Mouse (Mus musculus) liver, embryonic 11.5 days (tissue): ENCODE data around the gene Cuta. TPM values are rescaled to one million over a fixed set of nuclear protein-coding genes. Genes with fewer than 3 reads are reported as not detected.

Source experiments
- ATAC-seq: fragments of 200-750 bp; cut with Nextera tagmentation; replicated peaks from 2 replicates; pipeline ENCODE4 v1.8.0; 2017; ENCODE audit warnings: moderate number of reproducible peaks, mild to moderate bottlenecking, moderate TSS enrichment, moderate library complexity; ENCODE audit not compliant: low FRiP score
- DNase-seq: peaks from one replicate; pipeline ENCODE4 v3.0.0-alpha.2; 2017; ENCODE audit warnings: low spot score
- H3K27ac ChIP-seq: fragments of 300-500 bp; sonication (generic); 2 replicates; pipeline ENCODE4 v1.5.1; 2014; ENCODE audit warnings: mild to moderate bottlenecking, low read depth, low read length, control low read depth
- H3K27me3 ChIP-seq: fragments of 300-500 bp; sonication (generic); replicated peaks from 2 replicates; pipeline ENCODE4 v1.6.1; 2014; ENCODE audit warnings: low read length, mixed read lengths; ENCODE audit not compliant: control insufficient read depth, insufficient read depth
- H3K36me3 ChIP-seq: fragments of 300-500 bp; sonication (generic); 2 replicates; pipeline ENCODE4 v1.6.1; 2014; ENCODE audit warnings: mild to moderate bottlenecking, low read length, moderate library complexity, mixed read lengths; ENCODE audit not compliant: control insufficient read depth, insufficient read depth
- H3K4me1 ChIP-seq: fragments of 300-500 bp; sonication (generic); replicated peaks from 2 replicates; pipeline ENCODE4 v1.6.1; 2014; ENCODE audit warnings: low read length, mixed read lengths; ENCODE audit not compliant: control insufficient read depth, insufficient read depth
- H3K4me2 ChIP-seq: fragments of 300-500 bp; sonication (generic); 2 replicates; pipeline ENCODE4 v1.6.1; 2014; ENCODE audit warnings: mild to moderate bottlenecking, control low read depth, moderate library complexity
- H3K4me3 ChIP-seq: fragments of 300-500 bp; sonication (generic); 2 replicates; pipeline ENCODE4 v1.5.1; 2014; ENCODE audit warnings: low read depth, low read length, control low read depth
- H3K9ac ChIP-seq: fragments of 300-500 bp; sonication (generic); 2 replicates; pipeline ENCODE4 v1.6.1; 2014; ENCODE audit warnings: low read depth, low read length, control low read depth
- H3K9me3 ChIP-seq: fragments of 300-500 bp; sonication (generic); 2 replicates; pipeline ENCODE4 v1.6.1; 2016; ENCODE audit warnings: low read length, inconsistent platforms, mixed read lengths; ENCODE audit not compliant: control insufficient read depth
- WGBS: fragments of 180-500 bp; shearing (Covaris S2); extraction: QIAGEN DNeasy Blood & Tissue Kit; methylation state at CpG from one replicate; pipeline ENCODE4 v1.1.7; 2014; 5-methylcytosine and 5-hydroxymethylcytosine counted together
- polyA plus RNA-seq: library from polyadenylated mRNA; unstranded; fragments of >200 nt; fragmentation: Nextera tagmentation; extraction: Ambion mirVana; gene quantifications from 2 replicates; pipeline ENCODE4 v1.2.1, GENCODE M21; 2014

Cuta gene
- polyA plus RNA-seq, 1 experiment from 2014 or later: 171 TPM

DNA sequence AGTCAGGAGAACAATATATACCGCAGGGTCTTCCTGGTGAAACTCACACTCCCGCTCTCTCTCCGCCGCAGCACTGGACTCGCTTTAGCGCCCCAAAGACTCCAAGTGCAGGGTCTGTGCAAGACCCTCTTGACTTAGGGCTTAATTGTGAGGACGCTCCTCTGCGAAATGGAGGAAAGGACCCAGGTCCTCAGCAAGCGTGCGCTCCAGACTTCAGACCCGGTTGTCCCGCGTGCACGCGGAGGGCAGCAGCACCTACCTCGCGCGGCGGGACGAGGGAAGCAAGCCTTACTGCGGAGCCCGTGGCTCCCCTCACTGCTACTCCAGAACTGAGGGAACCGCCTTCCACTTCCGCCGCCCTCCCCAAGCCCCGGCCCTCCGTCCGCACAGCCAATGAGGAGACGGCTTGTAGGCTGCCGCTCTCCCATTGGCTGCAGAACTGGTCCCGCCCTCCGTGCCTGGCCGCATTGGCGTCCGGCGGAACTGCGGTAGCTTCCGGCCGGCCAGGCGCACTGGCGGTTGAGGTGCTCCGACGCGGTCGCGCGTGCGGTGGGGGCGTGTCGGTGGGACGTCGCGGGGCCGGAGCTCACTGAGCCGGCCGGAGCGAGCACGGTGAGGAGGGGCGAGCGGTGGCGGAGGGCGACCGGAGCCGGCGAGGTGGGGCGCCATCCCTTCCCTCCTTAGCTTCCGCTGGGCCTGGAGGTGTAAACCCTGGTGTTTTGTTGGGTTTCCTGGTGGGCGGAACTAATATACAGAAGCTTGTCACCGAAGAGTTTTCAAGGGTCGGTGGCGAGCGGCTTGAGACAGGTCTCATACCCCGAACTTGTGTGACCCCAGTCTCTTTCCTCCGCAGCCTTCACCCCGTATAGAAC, 33.6 kb upstream of the Cuta start, which contains the start of gene Zbtb9:
Gene Zbtb9, plus strand, starts transcription at position 465 of the 872 bp plus-strand sequence.
- Histone ChIP-seq H3K4me3 (peak within 1 kb of the TSS; percentile 72), H3K36me3 (peaks cover 18% of the 10 kb centered on the region), H3K27me3 (no peaks in the 10 kb centered on the region), H3K4me1 (peaks cover 18% of the 10 kb centered on the region), H3K9me3 (no peaks in the 10 kb centered on the region), H3K9ac (peak within 1 kb of the TSS; percentile 88), H3K4me2 (peak within 1 kb of the TSS; percentile 96), H3K27ac (peak within 1 kb of the TSS; percentile 77)
- WGBS: under 1% methylated on average over 75 of the region's 75 CpGs
- peak; percentile 99 for ATAC-seq
- DNase-seq: peak; percentile 94

DNA sequence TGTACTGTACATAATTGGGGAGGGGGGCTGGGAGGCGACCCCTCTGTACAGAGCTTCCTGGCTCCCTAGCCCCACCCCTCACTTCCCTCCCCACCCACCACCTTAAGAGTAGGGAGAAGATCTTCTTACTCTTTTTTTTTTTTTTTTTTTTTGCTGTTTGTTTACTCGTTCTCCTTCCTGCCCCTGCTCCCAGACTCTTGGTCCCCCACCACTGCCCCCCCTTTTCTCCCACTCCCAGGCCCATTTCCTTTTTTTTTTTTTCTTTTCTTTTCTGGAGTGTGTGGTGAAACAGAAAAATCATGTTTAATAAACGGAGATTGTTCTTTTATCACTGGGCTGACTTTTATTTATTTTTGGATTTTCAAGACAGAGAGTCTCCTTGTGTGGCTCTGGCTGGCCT, 32.7 kb upstream of the Cuta start:
- H3K36me3 ChIP-seq: 0 out of 2 replicates have a peak, but pooled peaks cover 13% of the 10 kb centered on the region
- 4% methylated on average over 3 of the region's 3 CpGs for WGBS
- ATAC-seq (no peak), DNase-seq (no peak)
- no peaks in the 10 kb centered on the region for H3K9me3 ChIP-seq
- H3K4me3 ChIP-seq: peak overlapping the region; percentile 72
- H3K9ac ChIP-seq: peak overlapping the region; percentile 88
- H3K4me1 ChIP-seq: peaks cover 18% of the 10 kb centered on the region
- H3K4me2 ChIP-seq: peak overlapping the region; percentile 96
- peak overlapping the region; percentile 77; the same call in 1 of the 2 replicates for H3K27ac ChIP-seq
- no peaks in the 10 kb centered on the region for H3K27me3 ChIP-seq

DNA sequence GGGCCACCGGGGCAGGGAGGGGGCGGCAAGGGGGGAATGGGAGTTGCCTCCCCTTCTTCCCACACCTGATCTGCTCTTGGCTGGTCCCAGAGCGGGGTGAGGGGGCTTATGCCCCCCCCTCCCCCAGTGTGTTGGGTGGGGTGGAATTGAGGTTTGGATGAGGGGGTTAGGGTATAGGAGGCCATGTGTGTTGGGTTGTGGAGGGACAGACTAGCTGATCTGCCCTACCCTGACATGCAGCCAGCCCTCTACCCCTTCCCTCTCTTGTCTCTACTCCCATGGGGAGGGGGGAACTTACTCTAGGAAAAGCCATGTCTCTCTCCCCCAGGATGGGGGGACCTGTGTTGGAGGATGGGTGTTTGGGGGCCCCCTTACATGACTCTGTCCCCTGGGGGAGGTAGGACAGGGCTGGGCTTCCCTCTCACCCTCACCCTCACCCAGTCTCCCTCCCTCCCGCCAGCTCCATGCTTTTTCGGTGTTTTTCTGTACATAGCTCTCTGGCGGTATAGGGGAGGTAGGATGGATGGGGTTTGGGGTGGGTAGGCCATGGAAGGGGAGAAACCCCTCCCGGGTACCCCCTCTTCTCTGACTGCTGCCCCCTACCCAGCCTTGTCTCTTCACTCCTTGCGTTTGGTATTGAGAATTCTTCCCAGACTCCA, 32.0 kb upstream of the Cuta start:
- Histone ChIP-seq H3K9ac (no peak overlapping the region), H3K4me1 (peaks cover 18% of the 10 kb centered on the region), H3K9me3 (no peaks in the 10 kb centered on the region), H3K27me3 (no peaks in the 10 kb centered on the region), H3K27ac (no peak overlapping the region), H3K36me3 (0 out of 2 replicates have a peak, but pooled peaks cover 8% of the 10 kb centered on the region), H3K4me3 (peak overlapping the region; percentile 72), H3K4me2 (peak overlapping the region; percentile 96)
- no peak for DNase-seq
- no peak for ATAC-seq
- 63% methylated on average over 8 of the region's 8 CpGs for WGBS

DNA sequence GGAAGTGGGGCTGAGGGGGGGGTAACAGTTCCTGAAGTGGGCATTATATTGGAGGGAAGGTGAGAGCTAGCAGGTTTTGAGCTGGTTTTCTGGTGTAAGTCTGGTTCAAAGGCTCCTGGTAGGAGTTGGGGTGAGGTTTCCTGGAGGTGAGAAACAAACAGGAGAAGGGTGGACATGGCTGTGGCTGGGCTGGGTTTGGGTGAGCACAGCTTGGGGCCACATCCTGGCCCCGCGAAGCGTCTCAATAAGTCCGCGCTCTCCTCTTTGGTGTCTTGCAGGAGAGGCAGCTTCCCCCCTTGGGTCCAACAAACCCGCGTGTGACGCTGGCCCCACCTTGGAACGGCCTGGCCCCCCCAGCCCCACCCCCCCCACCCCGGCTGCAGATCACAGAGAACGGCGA, 30.9 kb upstream of the Cuta start:
- Histone ChIP-seq H3K27me3 (no peaks in the 10 kb centered on the region), H3K27ac (no peak overlapping the region), H3K4me2 (no peak overlapping the region), H3K36me3 (0 out of 2 replicates have a peak, but pooled peaks cover 5% of the 10 kb centered on the region), H3K4me3 (no peak overlapping the region), H3K4me1 (peaks cover 18% of the 10 kb centered on the region), H3K9me3 (no peaks in the 10 kb centered on the region), H3K9ac (no peak overlapping the region)
- DNase-seq (no peak), ATAC-seq (no peak)
- 53% methylated on average over 12 of the region's 12 CpGs for WGBS

DNA sequence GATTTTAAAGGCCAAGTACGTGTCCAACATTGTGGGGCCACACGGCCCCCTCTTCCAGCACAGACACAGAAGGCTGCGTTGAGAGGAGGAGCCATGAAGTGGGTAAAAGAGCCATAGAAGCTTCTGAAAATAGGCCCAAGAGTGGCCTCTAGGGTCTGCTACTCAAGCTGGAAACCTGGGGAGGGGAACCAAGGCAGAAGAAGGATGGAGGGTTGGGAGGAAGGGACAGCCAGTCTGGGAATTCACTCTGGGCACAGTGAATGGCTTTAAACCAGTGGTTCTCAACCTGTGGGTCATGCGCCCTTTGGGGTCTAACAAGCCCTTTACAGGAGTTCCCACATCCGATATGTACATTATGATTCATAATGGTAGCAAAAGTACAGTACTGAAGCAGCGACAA, 29.9 kb upstream of the Cuta start:
- no peak for DNase-seq
- Histone ChIP-seq H3K4me3 (no peak overlapping the region), H3K9ac (no peak overlapping the region)

DNA sequence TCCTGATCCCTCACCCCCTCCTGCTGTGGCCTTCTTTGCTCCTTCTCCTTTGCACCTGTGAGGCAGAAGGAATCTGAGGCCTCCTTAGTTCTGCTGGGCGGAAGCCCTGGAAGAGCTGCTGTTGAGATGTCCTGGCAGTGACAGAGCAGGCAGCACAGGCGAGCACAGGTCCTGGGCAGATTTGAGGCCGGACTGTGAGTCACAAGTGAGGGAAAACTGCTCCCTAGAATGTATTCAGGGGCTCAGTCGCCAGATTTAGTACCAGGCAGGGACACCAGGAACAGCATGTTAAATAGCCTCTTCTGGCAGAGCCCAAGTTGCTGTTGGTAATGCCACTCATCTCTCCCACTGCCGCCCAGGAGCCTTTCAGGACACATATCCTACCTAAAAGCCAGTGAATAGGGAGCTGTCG, 28.8 kb upstream of the Cuta start:
- no peaks in the 10 kb centered on the region for H3K27me3 ChIP-seq
- 0 out of 2 replicates have a peak, but pooled peaks cover 4% of the 10 kb centered on the region for H3K36me3 ChIP-seq
- no peak overlapping the region for H3K4me3 ChIP-seq
- H3K9ac ChIP-seq: no peak overlapping the region
- WGBS: 78% methylated on average over 6 of the region's 6 CpGs
- no peaks in the 10 kb centered on the region for H3K9me3 ChIP-seq
- DNase-seq (no peak), ATAC-seq (no peak)
- no peak overlapping the region for H3K27ac ChIP-seq
- H3K4me2 ChIP-seq: no peak overlapping the region
- H3K4me1 ChIP-seq: peaks cover 12% of the 10 kb centered on the region; the same call in 1 of the 2 replicates

More for the DNA sequence above, 29.9 kb upstream of the Cuta start:
- Histone ChIP-seq H3K4me1 (peaks cover 16% of the 10 kb centered on the region), H3K27me3 (no peaks in the 10 kb centered on the region), H3K4me2 (no peak overlapping the region), H3K27ac (no peak overlapping the region), H3K9me3 (no peaks in the 10 kb centered on the region), H3K36me3 (0 out of 2 replicates have a peak, but pooled peaks cover 4% of the 10 kb centered on the region)
- no peak for ATAC-seq
- 86% methylated on average over 6 of the region's 6 CpGs for WGBS

DNA sequence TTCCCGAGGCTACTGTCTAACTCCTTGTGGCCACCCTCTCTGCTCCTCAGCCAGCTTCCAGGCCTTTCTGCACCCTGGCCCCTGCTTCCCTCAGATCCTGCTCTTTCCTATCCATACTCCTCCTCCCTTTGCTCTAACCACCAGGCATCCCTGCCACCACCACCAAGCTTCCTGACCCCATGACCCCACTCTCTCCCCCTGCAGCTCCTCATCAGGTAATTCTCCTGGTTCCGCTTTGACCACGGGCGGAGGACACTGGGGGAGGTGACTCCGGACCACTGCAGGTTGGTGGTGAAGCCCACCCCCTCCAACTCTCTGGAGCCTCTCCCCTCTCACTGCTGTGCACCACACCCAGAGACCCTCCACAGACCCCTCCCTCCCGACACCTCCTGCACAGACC, 28.1 kb upstream of the Cuta start:
- no peaks in the 10 kb centered on the region for H3K9me3 ChIP-seq
- peaks cover 12% of the 10 kb centered on the region; the same call in 1 of the 2 replicates for H3K4me1 ChIP-seq
- no peak overlapping the region for H3K4me2 ChIP-seq
- no peak overlapping the region for H3K27ac ChIP-seq
- WGBS: 91% methylated on average over 6 of the region's 6 CpGs
- no peak overlapping the region for H3K9ac ChIP-seq
- no peak for ATAC-seq
- H3K27me3 ChIP-seq: no peaks in the 10 kb centered on the region
- DNase-seq: no peak
- H3K36me3 ChIP-seq: peaks cover 5% of the 10 kb centered on the region; the same call in 1 of the 2 replicates
- H3K4me3 ChIP-seq: no peak overlapping the region

DNA sequence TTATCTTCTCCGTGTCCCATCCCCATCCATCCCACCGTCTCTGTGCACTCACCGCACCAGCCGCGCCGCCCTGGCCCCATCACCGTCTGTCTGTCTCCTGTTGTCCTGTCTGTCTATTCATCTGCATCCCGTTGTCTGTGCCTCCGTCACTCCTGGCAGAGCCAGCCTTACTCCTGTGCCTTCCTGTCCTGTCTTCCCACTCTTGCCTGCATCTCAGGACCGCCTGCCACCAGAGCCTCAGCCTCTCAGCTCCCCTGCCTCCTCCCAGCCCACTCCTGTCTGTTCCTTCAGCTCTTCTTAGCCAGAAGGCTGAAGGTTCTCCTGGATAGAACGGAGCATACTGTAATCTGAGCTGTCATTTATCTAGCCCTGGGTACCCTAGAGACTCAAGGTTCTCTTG, 27.6 kb upstream of the Cuta start:
- H3K9ac ChIP-seq: no peak overlapping the region
- no peak overlapping the region for H3K27ac ChIP-seq
- H3K36me3 ChIP-seq: peaks cover 8% of the 10 kb centered on the region; the same call in 1 of the 2 replicates
- DNase-seq (no peak), ATAC-seq (no peak)
- peaks cover 11% of the 10 kb centered on the region; the same call in 1 of the 2 replicates for H3K4me1 ChIP-seq
- H3K9me3 ChIP-seq: no peaks in the 10 kb centered on the region
- no peak overlapping the region for H3K4me2 ChIP-seq
- no peaks in the 10 kb centered on the region for H3K27me3 ChIP-seq
- H3K4me3 ChIP-seq: no peak overlapping the region
- WGBS: 87% methylated on average over 11 of the region's 11 CpGs
